Mouse (Mus musculus) MEL (cell line): ENCODE measurements around the gene Olfr638. TPM values are rescaled to one million over a fixed set of nuclear protein-coding genes. Genes with fewer than 3 reads are reported as not detected.

Experiments
- DNase-seq: peaks from one replicate; pipeline ENCODE4 v3.0.0; 2011; ENCODE audit warnings: low read depth, low spot score
- H3K27ac ChIP-seq: 2 replicates; pipeline ENCODE4 v1.5.1; 2012; ENCODE audit warnings: low read depth, mild to moderate bottlenecking, control low read depth, low read length, moderate library complexity; ENCODE audit not compliant: control insufficient read depth
- H3K27me3 ChIP-seq, 2 experiments: fragments of 150-350 bp in 1 of 2; sonication (generic) in 1 of 2; 2 replicates each; pipeline ENCODE4 v1.6.1; 2012; ENCODE audit warnings: low read length in 2 of 2, mild to moderate bottlenecking in 2 of 2, improper control_type of control experiment in 1 of 2, moderate library complexity in 1 of 2; ENCODE audit not compliant: insufficient read depth in 2 of 2, control insufficient read depth in 1 of 2
- H3K36me3 ChIP-seq, 2 experiments: 2 replicates each; pipeline ENCODE4 v1.6.1; 2012 to 2014; ENCODE audit warnings: low read length in 2 of 2, improper control_type of control experiment in 1 of 2, inconsistent platforms in 1 of 2, mild to moderate bottlenecking in 1 of 2; ENCODE audit not compliant: insufficient read depth in 2 of 2, control insufficient read depth in 1 of 2
- H3K4me1 ChIP-seq, 2 experiments: fragments of 150-350 bp in 1 of 2; sonication (generic) in 1 of 2; 2 replicates each; pipeline ENCODE4 v1.6.1; 2012; ENCODE audit warnings: low read length in 2 of 2, improper control_type of control experiment in 1 of 2, mild to moderate bottlenecking in 1 of 2; ENCODE audit not compliant: insufficient read depth in 2 of 2, control insufficient read depth in 1 of 2
- H3K4me3 ChIP-seq, 2 experiments: fragments of 150-350 bp in 1 of 2; sonication (generic) in 1 of 2; 2 replicates each; pipeline ENCODE4 v1.5.1; 2012; ENCODE audit warnings: low read depth in 2 of 2, low read length in 2 of 2, mild to moderate bottlenecking in 2 of 2, moderate library complexity in 2 of 2, control low read depth in 1 of 2, improper control_type of control experiment in 1 of 2; ENCODE audit not compliant: control insufficient read depth in 1 of 2, insufficient read depth in 1 of 2
- H3K79me2 ChIP-seq: 2 replicates; pipeline ENCODE4 v1.6.1; 2012; ENCODE audit warnings: mild to moderate bottlenecking, low read length, moderate library complexity; ENCODE audit not compliant: control insufficient read depth, poor library complexity, insufficient read depth
- H3K9ac ChIP-seq: 2 replicates; pipeline ENCODE4 v1.6.1; 2012; ENCODE audit warnings: low read depth, mild to moderate bottlenecking, control low read depth, low read length, moderate library complexity; ENCODE audit not compliant: control insufficient read depth, poor library complexity, severe bottlenecking
- H3K9me3 ChIP-seq: fragments of 150-350 bp; sonication (generic); replicated peaks from 2 replicates; pipeline ENCODE4 v1.6.1; 2012; ENCODE audit warnings: mild to moderate bottlenecking, low read length, improper control_type of control experiment, moderate library complexity; ENCODE audit not compliant: insufficient read depth
- BHLHE40 ChIP-seq: IDR thresholded peaks from 2 replicates; pipeline ENCODE4 v1.6.1; 2012; ENCODE audit warnings: low read depth, mild to moderate bottlenecking, inconsistent platforms, low read length, improper control_type of control experiment, borderline replicate concordance
- CHD1 ChIP-seq: IDR thresholded peaks from 2 replicates; pipeline ENCODE4 v1.6.1; 2012; ENCODE audit warnings: low read depth, mild to moderate bottlenecking, inconsistent platforms, low read length, improper control_type of control experiment
- CHD2 ChIP-seq: IDR thresholded peaks from 2 replicates; pipeline ENCODE4 v1.6.1; 2011; ENCODE audit warnings: low read length, improper control_type of control experiment
- CTCF ChIP-seq, 3 experiments: IDR thresholded peaks in 2 of 3; conservative IDR thresholded peaks in 1 of 3; 2 replicates each; pipeline ENCODE4 v1.5.1; 2011 to 2012; ENCODE audit warnings: low read length in 3 of 3, low read depth in 2 of 3, mild to moderate bottlenecking in 2 of 3, improper control_type of control experiment in 1 of 3, inconsistent platforms in 1 of 3, mixed read lengths in 1 of 3, moderate library complexity in 1 of 3; ENCODE audit not compliant: control insufficient read depth in 1 of 3, insufficient read depth in 1 of 3, poor library complexity in 1 of 3, severe bottlenecking in 1 of 3
- ELF1 ChIP-seq: IDR thresholded peaks from 2 replicates; pipeline ENCODE4 v1.6.1; 2014; ENCODE audit warnings: low read depth, mild to moderate bottlenecking, inconsistent platforms, low read length, improper control_type of control experiment, moderate library complexity
- EP300 ChIP-seq, 2 experiments: IDR thresholded peaks; 2 replicates each; pipeline ENCODE4 v1.6.1; 2011; ENCODE audit warnings: improper control_type of control experiment in 2 of 2, low read length in 2 of 2, low read depth in 1 of 2, mild to moderate bottlenecking in 1 of 2
- ETS1 ChIP-seq: IDR thresholded peaks from 2 replicates; pipeline ENCODE4 v1.6.1; 2012; ENCODE audit warnings: low read depth, mild to moderate bottlenecking, inconsistent platforms, low read length, improper control_type of control experiment, moderate library complexity
- GABPA ChIP-seq: IDR thresholded peaks from 2 replicates; pipeline ENCODE4 v1.6.1; 2012; ENCODE audit warnings: low read depth, mild to moderate bottlenecking, inconsistent platforms, low read length, improper control_type of control experiment, moderate library complexity
- KAT2A ChIP-seq: conservative IDR thresholded peaks from 2 replicates; pipeline ENCODE4 v1.6.1; 2012; ENCODE audit warnings: low read depth, low read length, improper control_type of control experiment, inconsistent platforms
- MAZ ChIP-seq: IDR thresholded peaks from 2 replicates; pipeline ENCODE4 v1.6.1; 2012; ENCODE audit warnings: low read depth, mild to moderate bottlenecking, inconsistent platforms, low read length, improper control_type of control experiment
- MEF2A ChIP-seq: IDR thresholded peaks from 2 replicates; pipeline ENCODE4 v1.6.1; 2014; ENCODE audit warnings: low read depth, mild to moderate bottlenecking, inconsistent platforms, low read length, improper control_type of control experiment; ENCODE audit not compliant: poor library complexity, insufficient replicate concordance, severe bottlenecking; ENCODE audit errors: extremely low read depth
- MYC ChIP-seq: IDR thresholded peaks from 2 replicates; pipeline ENCODE4 v1.6.1; 2011; ENCODE audit warnings: low read depth, mild to moderate bottlenecking, low read length, improper control_type of control experiment, moderate library complexity
- NELFE ChIP-seq: IDR thresholded peaks from 2 replicates; pipeline ENCODE4 v1.6.1; 2011; ENCODE audit warnings: low read depth, low read length, improper control_type of control experiment
- POLR2A ChIP-seq, 2 experiments: IDR thresholded peaks; 2 replicates each; pipeline ENCODE4 v1.6.1; 2011 to 2012; ENCODE audit warnings: low read length in 2 of 2, mild to moderate bottlenecking in 2 of 2, control low read depth in 1 of 2, improper control_type of control experiment in 1 of 2, low read depth in 1 of 2, moderate library complexity in 1 of 2; ENCODE audit not compliant: control insufficient read depth in 1 of 2, insufficient read depth in 1 of 2, poor library complexity in 1 of 2
- POLR2AphosphoS2 ChIP-seq: IDR thresholded peaks from 2 replicates; pipeline ENCODE4 v1.6.1; 2011; ENCODE audit warnings: low read length, improper control_type of control experiment
- POLR2AphosphoS5 ChIP-seq: IDR thresholded peaks from 2 replicates; pipeline ENCODE4 v1.6.1; 2012; ENCODE audit warnings: low read depth, borderline replicate concordance, mild to moderate bottlenecking, inconsistent platforms, low read length, moderate library complexity, mixed read lengths
- RCOR1 ChIP-seq: IDR thresholded peaks from 2 replicates; pipeline ENCODE4 v1.6.1; 2012; ENCODE audit warnings: low read depth, mild to moderate bottlenecking, inconsistent platforms, low read length, improper control_type of control experiment
- SIN3A ChIP-seq: IDR thresholded peaks from 2 replicates; pipeline ENCODE4 v1.6.1; 2012; ENCODE audit warnings: low read length, improper control_type of control experiment, inconsistent platforms
- TAL1 ChIP-seq: IDR thresholded peaks from 2 replicates; pipeline ENCODE4 v1.6.1; 2012; ENCODE audit warnings: mild to moderate bottlenecking, inconsistent platforms, low read length, moderate library complexity, mixed read lengths
- TBP ChIP-seq: IDR thresholded peaks from 2 replicates; pipeline ENCODE4 v1.8.0; 2011; ENCODE audit warnings: low read depth, low read length, improper control_type of control experiment
- TCF12 ChIP-seq: IDR thresholded peaks from 2 replicates; pipeline ENCODE4 v1.6.1; 2014; ENCODE audit warnings: low read depth, mild to moderate bottlenecking, inconsistent platforms, low read length, improper control_type of control experiment, moderate library complexity
- ZC3H11A ChIP-seq: IDR thresholded peaks from 2 replicates; pipeline ENCODE4 v1.6.1; 2012; ENCODE audit warnings: low read depth, mild to moderate bottlenecking, inconsistent platforms, low read length, improper control_type of control experiment
- ZKSCAN1 ChIP-seq: IDR thresholded peaks from 2 replicates; pipeline ENCODE4 v1.6.1; 2012; ENCODE audit warnings: low read depth, mild to moderate bottlenecking, inconsistent platforms, low read length, improper control_type of control experiment, moderate library complexity
- ZMIZ1 ChIP-seq: IDR thresholded peaks from 2 replicates; pipeline ENCODE4 v1.6.1; 2012; ENCODE audit warnings: low read depth, mild to moderate bottlenecking, inconsistent platforms, low read length, improper control_type of control experiment, moderate library complexity
- ZNF384 ChIP-seq: IDR thresholded peaks from 2 replicates; pipeline ENCODE4 v1.6.1; 2012; ENCODE audit warnings: low read depth, mild to moderate bottlenecking, inconsistent platforms, low read length, improper control_type of control experiment
- polyA plus RNA-seq, 2 experiments: library from polyadenylated mRNA; stranded (reverse) in 1 of 2; unstranded in 1 of 2; fragments of >175 nt in 1 of 2; fragments of >200 nt in 1 of 2; gene quantifications; 2 replicates each; pipeline versions ENCODE4 v1.2.1 to v1.2.4; 2012; ENCODE audit warnings: low replicate concordance in 2 of 2, low read depth in 1 of 2; ENCODE audit not compliant: insufficient read length in 2 of 2, insufficient read depth in 1 of 2, missing spikeins in 1 of 2
- total RNA-seq: library from RNA; depleted of rRNA; stranded (reverse); fragments of 300-350 nt; gene quantifications from 2 replicates; pipeline ENCODE4 v1.2.3, GENCODE M21; 2012

The Olfr638 gene
- total and polyA plus RNA-seq, 3 experiments: not detected

GRCm38 (mm10) chr7:103970852-103971251, 27.7 kb upstream of the Olfr638 start, which contains the start of gene Olfr635:
Olfr635 (plus strand) TSS chr7:103971152.
- Histone ChIP-seq H3K36me3 (no peaks in the 10 kb centered on the region), H3K9me3 (no peaks in the 10 kb centered on the region), H3K9ac (no peak within 1 kb of the TSS), H3K79me2 (no peaks in the 10 kb centered on the region), H3K4me3 (no peak within 1 kb of the TSS), H3K4me1 (no peaks in the 10 kb centered on the region), H3K27ac (no peak within 1 kb of the TSS), H3K27me3 (no peaks in the 10 kb centered on the region)
- no peak for DNase-seq
- no peak for TF ChIP-seq ZNF384
- no peak for TF ChIP-seq CHD2
- TF ChIP-seq ELF1: no peak
- no peak for TF ChIP-seq POLR2AphosphoS5
- no peak for TF ChIP-seq POLR2AphosphoS2
- TF ChIP-seq GABPA: no peak
- TF ChIP-seq TBP: no peak
- no peak for TF ChIP-seq CTCF (IDR thresholded peaks at IDR 0.05 in 2 of 3, conservative IDR thresholded peaks at IDR 0.05 in 1 of 3; ENCODE audit: control insufficient read depth in 1 of 3, insufficient read depth in 1 of 3, low read depth in 2 of 3, low read length in 3 of 3, poor library complexity in 1 of 3, severe bottlenecking in 1 of 3)

DNA sequence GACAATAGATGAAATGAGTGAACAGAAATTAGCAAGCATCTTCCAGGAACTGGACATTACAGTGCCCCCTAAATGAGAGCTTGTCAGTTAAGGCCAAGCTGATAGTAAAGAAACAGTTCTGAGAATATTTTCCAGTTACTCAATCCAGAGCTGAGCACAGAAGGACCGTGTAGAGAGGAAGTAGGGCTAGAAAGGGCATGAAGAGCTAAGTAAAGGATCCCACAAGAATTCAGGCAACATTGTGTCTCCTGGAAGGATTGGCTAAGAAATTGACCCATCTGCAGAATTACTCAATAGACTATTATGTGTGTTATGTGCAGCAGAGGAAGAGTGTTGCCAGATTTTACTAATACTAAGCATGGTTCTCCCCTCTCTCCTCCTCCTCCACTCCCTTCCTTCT, 26.8 kb upstream of the Olfr638 start:
- Histone ChIP-seq H3K9ac (no peak overlapping the region), H3K4me1 (no peaks in the 10 kb centered on the region), H3K27me3 (no peaks in the 10 kb centered on the region), H3K36me3 (no peaks in the 10 kb centered on the region), H3K79me2 (no peaks in the 10 kb centered on the region), H3K9me3 (no peaks in the 10 kb centered on the region), H3K4me3 (no peak overlapping the region), H3K27ac (no peak overlapping the region)
- DNase-seq: no peak
- TF ChIP-seq BHLHE40 (no peak), CHD1 (no peak), GABPA (no peak)

- no peak overlapping the region for H3K27ac ChIP-seq
- H3K27me3 ChIP-seq: no peaks in the 10 kb centered on the region
- H3K36me3 ChIP-seq: no peaks in the 10 kb centered on the region
- no peaks in the 10 kb centered on the region for H3K4me1 ChIP-seq
- no peaks in the 10 kb centered on the region for H3K9me3 ChIP-seq
- DNase-seq: no peak
- no peaks in the 10 kb centered on the region for H3K79me2 ChIP-seq
- H3K9ac ChIP-seq: no peak overlapping the region
- H3K4me3 ChIP-seq: no peak overlapping the region
- TF ChIP-seq NELFE (no peak), POLR2AphosphoS2 (no peak), TBP (no peak), EP300 (IDR thresholded peaks at IDR 0.05; ENCODE audit: low read depth in 1 of 2, low read length in 2 of 2) (no peak), MAZ (no peak), KAT2A (no peak), ZMIZ1 (no peak), POLR2AphosphoS5 (no peak), MEF2A (no peak), ZKSCAN1 (no peak), ELF1 (no peak), MYC (no peak), ZNF384 (no peak), RCOR1 (no peak), ZC3H11A (no peak), SIN3A (no peak), POLR2A (IDR thresholded peaks at IDR 0.05; ENCODE audit: control insufficient read depth in 1 of 2, insufficient read depth in 1 of 2, low read depth in 1 of 2, low read length in 2 of 2, poor library complexity in 1 of 2) (no peak), ETS1 (no peak), TCF12 (no peak), TAL1 (no peak)
These were observed 578 bp downstream of the Olfr638 start for GRCm38 (mm10) chr7:103999124-103999523.
